Mouse (Mus musculus) ovary, postnatal 36 days (tissue): Measurements from ENCODE around the gene Psat1.

Source experiments
- DNase-seq: peaks from one replicate; pipeline ENCODE4 v3.0.0; 2022; ENCODE audit warnings: low spot score, mixed read lengths

The Psat1 gene

GRCm38 (mm10) chr19:15924181-15924865 lies 22.8 kb downstream of the Psat1 start:
- DNase-seq = peak; percentile 51

- DNase-seq = no peak
Measured at GRCm38 (mm10) chr19:15923426-15923825, 23.7 kb downstream of the Psat1 start.

GRCm38 (mm10) chr19:15919336-15919735 lies 27.8 kb downstream of the Psat1 start:
- DNase-seq = no peak

GRCm38 (mm10) chr19:15918111-15918510 lies 29.0 kb downstream of the Psat1 start:
- DNase-seq = no peak

- no peak for DNase-seq
Measured at GRCm38 (mm10) chr19:15913249-15913997, 33.7 kb downstream of the Psat1 start.

GRCm38 (mm10) chr19:15911441-15911840 lies 35.7 kb downstream of the Psat1 start:
- no peak for DNase-seq

- peak; percentile 19 for DNase-seq
Measured at GRCm38 (mm10) chr19:15910987-15911386, 36.1 kb downstream of the Psat1 start.

GRCm38 (mm10) chr19:15910488-15910887 lies 36.6 kb downstream of the Psat1 start:
- DNase-seq = no peak

- DNase-seq = no peak
Measured at GRCm38 (mm10) chr19:15908016-15908415, 39.1 kb downstream of the Psat1 start.

GRCm38 (mm10) chr19:15904734-15905133 lies 42.4 kb downstream of the Psat1 start:
- DNase-seq = no peak

GRCm38 (mm10) chr19:15903508-15904480 lies 43.3 kb downstream of the Psat1 start:
- no peak for DNase-seq

- DNase-seq = no peak
Measured at GRCm38 (mm10) chr19:15895681-15896080, 51.5 kb downstream of the Psat1 start.

- no peak for DNase-seq
Measured at GRCm38 (mm10) chr19:15892146-15892545, 55.0 kb downstream of the Psat1 start.

- no peak for DNase-seq
Measured at GRCm38 (mm10) chr19:15888466-15888865, 58.7 kb downstream of the Psat1 start.

- DNase-seq = no peak
Measured at GRCm38 (mm10) chr19:15882705-15883426, 64.3 kb downstream of the Psat1 start.

- no peak for DNase-seq
Measured at GRCm38 (mm10) chr19:15880731-15881130, 66.4 kb downstream of the Psat1 start.

- no peak for DNase-seq
Measured at GRCm38 (mm10) chr19:15879271-15879670, 67.9 kb downstream of the Psat1 start.

GRCm38 (mm10) chr19:15868865-15869698 lies 78.1 kb downstream of the Psat1 start:
- DNase-seq = no peak

GRCm38 (mm10) chr19:15866851-15867250 lies 80.3 kb downstream of the Psat1 start:
- DNase-seq = peak; percentile 25

GRCm38 (mm10) chr19:15866126-15866525 lies 81.0 kb downstream of the Psat1 start:
- DNase-seq = no peak

GRCm38 (mm10) chr19:15865431-15865830 lies 81.7 kb downstream of the Psat1 start:
- no peak for DNase-seq
